Comparison of ENCODE assay signal across 8 mouse cellular contexts in the genomic region with DNA sequence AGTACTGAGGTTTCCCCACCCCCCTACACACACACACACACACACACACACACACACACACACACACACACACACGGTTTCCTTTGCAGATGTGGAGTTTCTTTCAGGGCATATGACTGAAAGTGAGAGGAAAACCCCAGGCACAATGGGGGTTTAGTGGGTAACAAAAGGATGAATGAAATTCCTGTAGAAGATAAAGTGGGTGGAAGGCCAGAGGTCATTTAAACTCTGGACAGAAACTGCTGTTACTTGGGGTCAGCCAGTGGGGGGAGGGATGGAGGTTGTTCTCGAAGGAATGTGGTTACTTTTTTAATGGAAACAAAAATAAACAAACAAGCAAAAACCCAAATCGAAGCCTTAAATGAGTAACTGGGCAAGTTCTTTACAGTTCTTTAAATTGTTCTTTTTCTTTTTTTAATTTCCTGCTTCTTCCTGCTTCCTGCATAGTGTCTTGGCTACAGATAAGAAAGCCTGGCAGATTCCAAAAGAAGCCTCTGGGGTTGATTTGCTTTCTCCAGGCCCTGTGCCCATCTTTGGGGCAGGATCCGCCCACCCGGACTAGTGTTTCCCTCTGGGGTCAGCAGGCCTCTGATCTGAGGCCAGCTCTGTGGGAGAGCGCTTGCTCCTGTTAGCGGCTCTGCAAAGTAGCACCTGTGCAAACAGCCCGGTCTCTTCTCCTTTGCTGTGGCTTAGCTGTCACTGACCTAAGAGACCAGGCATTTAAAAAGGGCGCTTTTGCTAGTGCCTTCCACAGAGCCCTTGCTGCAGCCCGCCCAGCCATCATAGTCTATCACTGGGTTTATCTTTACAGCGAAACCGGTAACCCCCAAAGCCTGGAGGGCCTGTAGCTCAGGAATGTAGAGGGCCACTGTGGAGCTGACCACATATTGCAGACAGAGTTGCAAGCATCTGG. TPM values are rescaled to one million over a fixed set of nuclear protein-coding genes. Genes with fewer than 3 reads are reported as not detected.
DNase-seq lines count a peak whose midpoint lies in the region; ATAC-seq and TF ChIP-seq lines count a peak whose summit lies in the region.

No protein-coding gene starts in this region.

- no peaks in the 10 kb centered on the region for H3K27me3 ChIP-seq in hindbrain, embryonic 15.5 days
- no peaks in the 10 kb centered on the region for H3K27me3 ChIP-seq in liver, adult 2 months (ENCODE audit: control insufficient read depth, insufficient read depth, low read length)
- H3K27me3 ChIP-seq in neural tube, embryonic 15.5 days (replicated peaks) = no peaks in the 10 kb centered on the region

- no peak for TF ChIP-seq POLR2A in liver, adult 2 months (IDR thresholded peaks at IDR 0.05; ENCODE audit: extremely low read depth, insufficient read depth, low read length)

- H3K9me3 ChIP-seq in hindbrain, embryonic 15.5 days = no peaks in the 10 kb centered on the region
- no peaks in the 10 kb centered on the region for H3K9me3 ChIP-seq in neural tube, embryonic 15.5 days (replicated peaks)

- 0 out of 2 replicates have a peak, but pooled peaks have one; percentile 33 for ATAC-seq in hindbrain, embryonic 15.5 days (ENCODE audit: low FRiP score, low read depth)
- ATAC-seq in neural tube, embryonic 15.5 days (ENCODE audit: low FRiP score) = no peak
- no peak for ATAC-seq in megakaryocyte-erythroid progenitor cell, adult 5-6 weeks (replicated peaks; ENCODE audit: low FRiP score, low TSS enrichment, poor library complexity, severe bottlenecking)

- H3K27ac ChIP-seq in left cerebral cortex, adult 2 months = no peak overlapping the region; the same call in 1 of the 2 replicates
- 0 out of 2 replicates have a peak overlapping the region, but pooled peaks have one; percentile 11 for H3K27ac ChIP-seq in hindbrain, embryonic 15.5 days (replicated peaks)
- H3K27ac ChIP-seq in liver, adult 2 months (replicated peaks; ENCODE audit: insufficient read depth, low read depth, low read length) = no peak overlapping the region
- peak overlapping the region; percentile 10; the same call in 1 of the 2 replicates for H3K27ac ChIP-seq in neural tube, embryonic 15.5 days (replicated peaks)

- peaks cover 2% of the 10 kb centered on the region; the same call in 1 of the 2 replicates for H3K79me2 ChIP-seq in liver, adult 2 months (ENCODE audit: control insufficient read depth, insufficient read depth, low read length)

- peak; percentile 2; the same call in 1 of the 2 replicates for TF ChIP-seq CTCF in left cerebral cortex, adult 2 months (IDR thresholded peaks at IDR 0.05)
- TF ChIP-seq CTCF in liver, adult 2 months (IDR thresholded peaks at IDR 0.05; ENCODE audit: low read depth, low read length) = no peak

- WGBS in hindbrain, embryonic 15.5 days = 17% methylated on average over 12 of the region's 12 CpGs
- WGBS in liver, adult 2 months = 21% methylated on average over 12 of the region's 12 CpGs
- 18% methylated on average over 12 of the region's 12 CpGs for WGBS in neural tube, embryonic 15.5 days

- H3K4me1 ChIP-seq in hindbrain, embryonic 15.5 days (replicated peaks) = peaks cover 30% of the 10 kb centered on the region
- H3K4me1 ChIP-seq in liver, adult 2 months (ENCODE audit: control insufficient read depth, insufficient read depth, low read length) = 0 out of 2 replicates have a peak, but pooled peaks cover 3% of the 10 kb centered on the region
- H3K4me1 ChIP-seq in neural tube, embryonic 15.5 days = peaks cover 24% of the 10 kb centered on the region

- H3K36me3 ChIP-seq in hindbrain, embryonic 15.5 days = no peaks in the 10 kb centered on the region
- no peaks in the 10 kb centered on the region for H3K36me3 ChIP-seq in liver, adult 2 months (ENCODE audit: control insufficient read depth, insufficient read depth, low read length)
- no peaks in the 10 kb centered on the region for H3K36me3 ChIP-seq in neural tube, embryonic 15.5 days

- H3K4me2 ChIP-seq in hindbrain, embryonic 15.5 days = no peak overlapping the region
- H3K4me2 ChIP-seq in neural tube, embryonic 15.5 days = no peak overlapping the region

- no peak overlapping the region for H3K4me3 ChIP-seq in left cerebral cortex, adult 2 months
- H3K4me3 ChIP-seq in hindbrain, embryonic 15.5 days = no peak overlapping the region
- no peak overlapping the region for H3K4me3 ChIP-seq in liver, adult 2 months (ENCODE audit: insufficient read depth, low read depth, low read length)
- H3K4me3 ChIP-seq in neural tube, embryonic 15.5 days (replicated peaks) = no peak overlapping the region

- no peak overlapping the region for H3K9ac ChIP-seq in hindbrain, embryonic 15.5 days
- H3K9ac ChIP-seq in liver, adult 2 months (ENCODE audit: low read depth, low read length) = no peak overlapping the region
- no peak overlapping the region for H3K9ac ChIP-seq in neural tube, embryonic 15.5 days (replicated peaks)

- intact Hi-C loops in left cerebral cortex, adult 2 months (cut with DNase I) = no loop called here
- intact Hi-C loops in left cerebral cortex, postnatal 36 days (cut with DNase I) = no loop called here

- no peak for DNase-seq in left cerebral cortex, adult 2 months (ENCODE audit: extremely low spot score in 1 of 2, low spot score in 2 of 2)
- no peak for DNase-seq in left cerebral cortex, postnatal 36 days (ENCODE audit: low spot score in 2 of 2)
- DNase-seq in embryo, embryonic 10.5 days (ENCODE audit: low spot score) = peak; percentile 90
- DNase-seq in liver, adult 2 months (ENCODE audit: extremely low read depth, low read depth, low spot score) = peak; percentile 21
- no peak for DNase-seq in cerebellum, adult 11-12 months

RNA-seq across cellular contexts. Expression of a gene that starts 59.8 kb away (rescaled TPM):
- 10 to 100 TPM; 37.5 to 40.7 TPM for total RNA-seq in left cerebral cortex, adult 2 months (2021)
- total RNA-seq in left cerebral cortex, postnatal 36 days (2021) = 10 to 100 TPM; 37.5 to 37.8 TPM
- polyA plus RNA-seq in hindbrain, embryonic 15.5 days (2015; fragmentation: Nextera tagmentation; extraction: Ambion mirVana) = 25.8 and 28.0 TPM in 2 replicates
- total RNA-seq in liver, adult 2 months (2014; rRNA removed) = 1.8 and 2.5 TPM in 2 replicates
- polyA plus RNA-seq in liver, adult 2 months (2012; rRNA removed) = 1.3 and 1.6 TPM in 2 replicates
- polyA plus RNA-seq in neural tube, embryonic 15.5 days (2015; fragmentation: Nextera tagmentation; extraction: Ambion mirVana) = 19.0 and 20.8 TPM in 2 replicates
- 1.8 and 2.8 TPM in 2 replicates for total RNA-seq in megakaryocyte-erythroid progenitor cell, adult 5-6 weeks (2014; fragmentation: Nextera tagmentation)
- total RNA-seq in megakaryocyte-erythroid progenitor cell, adult 5-6 weeks (2017) = 0.14 and 0.91 TPM in 2 replicates

Comparison
In these comparisons a context has a peak if more than half of its experiments do, and no peak if none do; other contexts are left out.
1. DNase-seq: peak in embryo, embryonic 10.5 days (single experiment) and liver, adult 2 months (single experiment); none in left cerebral cortex, adult 2 months (0 of 2), left cerebral cortex, postnatal 36 days (0 of 2) and cerebellum, adult 11-12 months (single experiment).
2. H3K27ac ChIP-seq: peak in hindbrain, embryonic 15.5 days (single experiment) and neural tube, embryonic 15.5 days (single experiment); none in left cerebral cortex, adult 2 months (single experiment) and liver, adult 2 months (single experiment).
3. RNA of a gene that starts 59.8 kb away (total RNA-seq): 37.5 to 40.7 TPM in left cerebral cortex, adult 2 months and 37.5 to 37.8 TPM in left cerebral cortex, postnatal 36 days; 1.8 to 2.5 TPM in liver, adult 2 months and 0.14 to 2.8 TPM in megakaryocyte-erythroid progenitor cell, adult 5-6 weeks; every median in the first group is over 10 times any median in the second.